Mouse (Mus musculus) A20 (cell line): ENCODE measurements around the gene Sgtb.

Experiments
- DNase-seq: peaks from one replicate; pipeline ENCODE4 v3.0.0-alpha.2; 2011; ENCODE audit warnings: low read depth, low spot score

Sgtb gene

GRCm38 (mm10) chr13:104109288-104109815 lies at the start of gene Sgtb, which contains the start of gene Nln:
Sgtb (plus strand) TSS chr13:104109741.
Nln (minus strand) TSS chr13:104109614.
- peak; percentile 93 for DNase-seq

- DNase-seq = no peak
Observed at GRCm38 (mm10) chr13:104060231-104060630, 49.3 kb upstream of the Sgtb start.

- DNase-seq = peak; percentile 26
Observed at GRCm38 (mm10) chr13:104061975-104062750, 47.4 kb upstream of the Sgtb start.

GRCm38 (mm10) chr13:104063061-104063460 lies 46.5 kb upstream of the Sgtb start:
- DNase-seq = no peak

GRCm38 (mm10) chr13:104065649-104066347 lies 43.7 kb upstream of the Sgtb start:
- no peak for DNase-seq

GRCm38 (mm10) chr13:104069216-104069615 lies 40.3 kb upstream of the Sgtb start:
- no peak for DNase-seq

GRCm38 (mm10) chr13:104070703-104071102 lies 38.8 kb upstream of the Sgtb start:
- no peak for DNase-seq

GRCm38 (mm10) chr13:104072351-104072750 lies 37.2 kb upstream of the Sgtb start:
- DNase-seq = no peak

- no peak for DNase-seq
Observed at GRCm38 (mm10) chr13:104074230-104074629, 35.3 kb upstream of the Sgtb start.

GRCm38 (mm10) chr13:104074731-104075130 lies 34.8 kb upstream of the Sgtb start:
- no peak for DNase-seq

GRCm38 (mm10) chr13:104076993-104077392 lies 32.5 kb upstream of the Sgtb start:
- DNase-seq = no peak

- no peak for DNase-seq
Observed at GRCm38 (mm10) chr13:104082504-104082903, 27.0 kb upstream of the Sgtb start.

- DNase-seq = no peak
Observed at GRCm38 (mm10) chr13:104084600-104084999, 24.9 kb upstream of the Sgtb start.

GRCm38 (mm10) chr13:104089387-104089786 lies 20.2 kb upstream of the Sgtb start:
- DNase-seq = peak; percentile 73

- peak; percentile 78 for DNase-seq
Observed at GRCm38 (mm10) chr13:104091734-104092133, 17.8 kb upstream of the Sgtb start.

GRCm38 (mm10) chr13:104094531-104095385 lies 14.8 kb upstream of the Sgtb start:
- DNase-seq = no peak

- DNase-seq = no peak
Observed at GRCm38 (mm10) chr13:104095955-104096354, 13.6 kb upstream of the Sgtb start.

- no peak for DNase-seq
Observed at GRCm38 (mm10) chr13:104097190-104097589, 12.4 kb upstream of the Sgtb start.

- DNase-seq = no peak
Observed at GRCm38 (mm10) chr13:104100416-104100815, 9.1 kb upstream of the Sgtb start.

GRCm38 (mm10) chr13:104101606-104102235 lies 7.8 kb upstream of the Sgtb start:
- no peak for DNase-seq

- DNase-seq = peak; percentile 71
Observed at GRCm38 (mm10) chr13:104108651-104109287, 772 bp upstream of the Sgtb start.
